Mouse (Mus musculus): ENCODE data around the gene Fam196a. TPM values are rescaled to one million over a fixed set of nuclear protein-coding genes. Genes with fewer than 3 reads are reported as not detected.

The Fam196a gene
- total RNA-seq (2014; fragmentation: Nextera tagmentation) (not detected in 2 replicates), total RNA-seq (2017) (0.22 TPM in 1 of 2 replicates, not detected in the other)

DNA sequence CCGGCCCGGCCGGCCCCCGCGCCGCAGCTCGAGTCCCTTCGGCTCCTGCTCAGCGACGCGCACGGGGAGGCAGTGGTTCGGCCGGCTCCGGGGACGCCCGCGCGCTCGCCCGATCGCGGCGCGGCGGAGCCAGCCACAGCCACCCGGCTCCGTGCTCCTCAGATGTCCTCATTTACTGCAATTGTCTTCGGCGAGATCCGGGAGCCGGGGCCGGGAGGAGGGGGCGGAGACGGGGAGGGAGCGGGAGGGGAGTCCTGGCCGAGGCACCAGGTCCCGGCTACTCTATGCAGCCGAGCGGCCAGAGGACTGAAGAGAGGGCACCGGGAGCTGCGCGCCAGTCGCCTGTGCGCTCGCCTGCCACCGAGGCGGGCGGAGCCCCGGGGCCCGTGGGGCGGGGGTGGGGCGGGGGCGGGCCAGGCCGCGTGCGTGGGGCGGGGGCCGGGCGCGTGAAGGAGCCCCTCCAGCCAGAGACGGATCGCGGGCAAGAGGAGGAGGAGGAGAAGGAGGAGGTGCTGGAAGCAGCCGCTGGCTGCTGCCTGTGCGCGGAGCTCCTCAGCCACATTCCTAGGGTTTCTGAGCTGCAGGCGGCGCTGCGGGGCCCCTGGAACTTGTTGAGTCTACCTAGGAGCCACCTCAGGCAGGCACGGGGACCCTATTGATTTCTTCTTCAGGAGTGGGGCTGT is at the start of gene Fam196a:
Gene Fam196a, minus strand, starts transcription at position 504 of the 683 bp plus-strand sequence.
- ATAC-seq (replicated peaks; ENCODE audit: poor library complexity, severe bottlenecking) = no peak; the same call in 1 of the 2 replicates

DNA sequence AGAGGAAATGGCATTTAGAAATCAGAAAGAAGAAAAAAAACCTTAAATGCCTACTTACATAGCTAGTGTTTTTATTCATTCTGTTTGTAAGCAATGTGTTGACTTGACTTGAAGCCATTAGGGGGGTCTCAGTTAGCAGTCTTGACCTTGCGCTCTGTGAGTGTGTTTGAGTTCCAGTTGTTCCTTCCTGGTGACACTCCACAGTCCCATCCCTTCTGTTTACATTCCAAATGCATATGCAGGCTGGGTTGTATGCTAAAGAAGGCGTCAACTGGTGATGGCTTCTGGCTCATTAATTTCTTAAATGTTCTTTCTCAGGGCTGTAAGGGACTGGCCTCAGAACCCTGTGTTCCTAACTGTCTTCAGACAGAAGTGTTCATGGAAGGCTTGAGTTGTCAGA is 23.4 kb upstream of the Fam196a start:
- no peak for ATAC-seq (replicated peaks; ENCODE audit: poor library complexity, severe bottlenecking)

DNA sequence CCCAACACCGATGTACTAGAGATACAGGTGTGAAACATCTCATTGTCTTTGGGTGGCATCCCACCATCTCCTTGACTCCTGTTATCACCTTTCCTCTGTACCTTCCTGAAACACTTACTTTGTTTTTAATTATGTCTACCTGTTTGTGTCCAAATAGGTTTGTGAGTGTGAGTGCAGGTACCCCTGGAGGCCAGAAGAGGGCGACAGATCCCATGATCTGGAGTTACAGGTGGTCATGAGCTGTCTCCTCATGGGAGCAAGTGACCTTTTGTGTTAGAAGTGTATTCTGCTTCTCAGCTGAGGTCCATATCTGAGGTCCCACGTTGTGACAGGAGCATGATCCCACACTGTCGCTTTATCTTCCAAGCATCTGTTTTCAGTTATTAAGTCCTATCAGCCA is 22.6 kb upstream of the Fam196a start:
- ATAC-seq (replicated peaks; ENCODE audit: poor library complexity, severe bottlenecking) = peak; percentile 40; the same call in 1 of the 2 replicates

DNA sequence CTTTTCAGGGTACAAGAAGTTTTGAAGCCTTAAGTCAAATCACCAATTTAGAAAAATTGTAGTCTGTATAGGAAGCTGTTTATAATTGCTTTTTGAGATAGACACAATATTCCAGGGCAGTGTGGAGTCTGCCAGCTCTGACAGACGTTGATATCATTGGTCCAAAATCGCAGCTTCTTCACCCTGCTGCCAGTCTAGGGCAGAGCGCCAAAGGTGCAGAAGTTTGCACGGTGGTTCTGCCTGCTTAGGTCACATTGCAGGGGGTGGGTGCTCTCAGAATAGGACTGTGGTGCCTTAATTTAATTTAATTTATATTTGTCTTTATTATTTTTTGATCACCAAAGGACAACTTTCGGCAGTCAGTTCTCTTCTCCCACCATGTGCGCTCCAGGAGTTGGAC is 20.9 kb upstream of the Fam196a start:
- ATAC-seq (replicated peaks; ENCODE audit: poor library complexity, severe bottlenecking) = no peak

DNA sequence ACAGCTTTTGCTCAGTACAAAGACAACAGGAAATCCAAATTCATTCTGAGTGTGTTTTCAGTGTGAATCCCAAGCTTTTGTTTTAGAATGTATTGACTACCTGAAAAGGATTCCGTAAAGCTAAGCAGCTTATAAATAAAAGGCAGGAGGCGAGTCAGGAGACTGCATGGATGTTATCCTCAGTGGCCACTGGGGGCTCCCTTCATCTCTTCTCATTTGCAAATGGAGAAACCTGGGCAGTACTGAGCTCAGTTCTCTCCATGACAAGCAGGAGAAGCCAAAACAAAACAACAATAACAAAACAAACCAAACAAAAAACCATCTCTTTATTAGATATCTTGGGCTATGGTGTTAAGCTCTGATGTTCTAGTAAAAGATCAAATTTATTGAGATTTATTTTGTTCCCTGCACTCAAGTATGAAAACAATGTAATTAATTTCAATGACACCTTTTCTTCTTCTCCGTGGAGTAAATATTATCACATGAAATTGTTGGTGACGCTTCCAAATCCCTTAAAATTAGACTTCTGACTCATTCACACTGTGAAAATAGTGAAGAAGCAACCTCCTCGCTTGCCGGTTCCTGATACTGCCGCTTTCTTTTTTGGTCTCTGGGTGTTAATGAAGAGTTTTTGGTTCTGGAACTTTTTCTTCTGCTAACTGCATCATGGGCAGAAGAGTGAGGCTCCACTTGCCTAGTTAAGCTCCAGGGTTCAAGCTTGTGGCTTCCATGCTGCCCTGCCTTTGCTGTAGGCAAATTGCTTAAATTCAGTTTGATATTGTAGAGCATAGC is 7.9 kb upstream of the Fam196a start:
- ATAC-seq (replicated peaks; ENCODE audit: poor library complexity, severe bottlenecking) = no peak

DNA sequence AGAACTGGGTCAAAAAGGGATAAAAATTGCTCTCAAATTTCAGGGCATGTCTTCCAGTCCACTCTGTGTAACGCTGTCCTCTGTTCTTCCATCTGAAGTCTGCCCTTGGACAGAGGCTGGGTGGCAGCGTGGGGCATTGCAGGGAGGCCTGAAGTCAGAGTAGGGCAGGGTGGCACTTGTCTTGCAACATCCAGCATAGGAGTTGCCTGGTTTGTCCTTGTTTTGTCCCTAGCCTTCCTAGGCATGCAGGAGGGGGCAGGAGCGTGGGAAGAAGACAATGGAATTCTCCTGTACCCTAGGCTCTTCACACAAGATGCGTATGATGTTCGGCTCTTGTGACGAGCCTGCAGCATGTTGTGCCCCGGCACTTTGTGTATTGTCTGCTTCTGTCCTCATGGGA is 5.5 kb upstream of the Fam196a start:
- ATAC-seq (replicated peaks; ENCODE audit: poor library complexity, severe bottlenecking) = no peak

DNA sequence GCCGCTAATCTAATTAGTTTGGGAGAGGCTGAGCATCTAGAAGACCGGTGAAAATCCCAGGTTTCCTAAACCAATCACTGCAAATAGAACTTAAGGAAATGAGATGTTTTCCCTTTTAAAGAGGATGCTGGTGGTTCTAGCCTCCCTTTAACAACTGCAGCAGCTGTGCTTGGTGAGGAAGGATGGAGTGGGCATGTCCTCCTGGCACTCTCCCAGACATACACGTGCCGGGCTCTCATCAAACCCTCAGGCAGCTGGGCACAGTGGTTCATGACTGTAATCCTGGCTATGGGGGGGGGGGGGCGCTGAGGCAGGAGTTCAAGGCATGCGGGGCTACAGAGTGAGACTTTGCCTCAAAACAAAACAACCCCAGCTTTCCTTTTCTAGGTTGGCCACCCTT is 4.8 kb upstream of the Fam196a start:
- no peak for ATAC-seq (replicated peaks; ENCODE audit: poor library complexity, severe bottlenecking)

DNA sequence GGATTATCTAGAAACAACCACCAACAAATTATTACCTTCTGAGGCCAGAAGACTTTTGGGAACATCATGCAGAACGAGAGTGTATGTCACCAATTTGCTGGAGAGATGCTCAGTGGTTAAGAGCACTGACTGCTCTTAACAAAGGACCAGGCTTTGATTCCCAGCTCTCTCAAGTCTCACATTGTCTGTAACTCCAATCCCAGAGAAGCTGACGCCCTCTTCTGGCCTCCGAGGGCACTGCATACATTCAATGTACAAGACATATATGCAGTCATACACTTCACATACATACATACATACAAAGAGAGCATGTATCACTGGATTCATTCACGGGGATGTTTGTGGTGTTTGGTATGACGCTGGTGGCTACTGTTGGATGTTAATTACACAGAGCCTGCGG is 3.7 kb upstream of the Fam196a start:
- ATAC-seq (replicated peaks; ENCODE audit: poor library complexity, severe bottlenecking) = no peak

DNA sequence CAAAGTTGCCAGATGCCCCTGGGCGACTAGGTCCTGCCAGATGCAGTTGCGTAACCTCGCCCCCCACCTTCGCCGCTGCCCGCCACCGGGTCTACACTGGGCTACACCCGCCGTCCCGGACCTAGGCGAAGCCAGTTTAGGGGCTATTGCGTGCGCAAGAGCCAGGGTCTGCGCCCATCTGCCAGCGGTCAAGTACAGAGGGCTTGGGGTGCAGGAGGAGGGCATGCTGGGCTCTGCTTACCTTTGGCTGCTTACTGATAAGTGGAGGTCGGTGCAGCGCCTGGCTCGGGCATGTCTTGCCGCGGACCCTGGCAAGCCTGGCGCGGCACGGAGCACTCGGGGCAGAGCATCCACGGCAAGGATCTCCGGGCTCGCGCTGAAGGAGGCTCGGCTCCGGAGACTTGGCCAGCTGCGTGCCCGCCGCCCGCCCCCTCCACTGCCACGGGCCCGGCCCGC is 731 bp downstream of the Fam196a start:
- peak; percentile 45 for ATAC-seq (replicated peaks; ENCODE audit: poor library complexity, severe bottlenecking)

DNA sequence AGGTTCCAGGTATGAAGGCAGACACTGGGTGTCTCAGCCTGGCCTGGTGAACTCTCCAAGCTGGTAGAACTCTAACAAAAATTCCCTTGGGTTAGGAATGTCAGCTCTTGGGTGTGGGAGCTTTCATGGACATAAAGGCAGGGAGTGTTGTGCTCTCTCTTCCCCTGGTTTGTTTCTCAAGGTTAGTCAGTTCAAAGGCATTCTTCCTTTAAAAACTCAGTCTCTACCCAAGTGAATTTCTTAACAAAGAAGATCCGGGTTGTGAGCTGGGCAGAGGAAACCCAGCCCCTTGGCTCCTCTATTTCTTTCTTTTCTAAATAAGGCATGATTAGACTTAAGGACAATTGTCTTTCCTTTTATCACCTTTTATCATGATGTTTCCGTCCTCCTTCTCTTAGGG is 6.3 kb downstream of the Fam196a start:
- no peak for ATAC-seq (replicated peaks; ENCODE audit: poor library complexity, severe bottlenecking)

DNA sequence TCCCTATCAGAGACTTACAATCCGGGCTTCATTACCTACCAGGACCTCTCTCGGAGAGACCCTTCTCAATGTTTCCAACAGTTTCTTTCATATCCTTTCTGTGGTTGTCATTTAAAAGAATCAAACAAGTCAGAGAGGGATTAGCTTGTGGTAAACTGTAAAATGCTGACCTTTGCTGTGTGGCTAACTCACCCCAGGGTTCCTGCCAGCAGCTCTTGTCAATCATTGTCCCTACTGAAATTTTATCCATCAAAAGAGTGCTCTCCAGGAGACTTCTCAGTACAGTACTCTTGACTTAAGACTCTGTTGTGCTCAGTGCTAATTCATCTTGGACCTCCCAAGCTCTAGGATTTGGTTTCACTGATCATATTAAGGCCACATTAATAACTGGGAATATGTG is 36.2 kb downstream of the Fam196a start:
- no peak for ATAC-seq (replicated peaks; ENCODE audit: poor library complexity, severe bottlenecking)

DNA sequence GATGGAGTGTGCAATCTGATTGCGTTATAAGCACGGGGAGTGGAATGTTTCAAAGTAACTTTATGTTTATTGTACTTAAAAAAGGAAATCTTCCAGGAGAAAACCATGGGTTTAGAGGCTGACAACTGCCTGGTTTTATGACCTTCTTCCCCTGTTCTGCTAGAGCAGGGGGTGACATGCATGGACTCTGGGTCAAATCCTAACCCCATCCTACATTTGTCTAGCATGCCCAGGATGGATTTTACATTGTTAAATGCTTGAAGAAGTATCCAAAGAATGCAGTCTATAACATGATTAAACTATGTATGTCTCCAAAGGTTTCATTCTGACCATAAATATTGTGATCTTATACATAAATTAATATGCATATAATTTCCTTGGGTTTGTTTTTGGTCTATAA is 38.8 kb downstream of the Fam196a start:
- no peak for ATAC-seq (replicated peaks; ENCODE audit: poor library complexity, severe bottlenecking)

DNA sequence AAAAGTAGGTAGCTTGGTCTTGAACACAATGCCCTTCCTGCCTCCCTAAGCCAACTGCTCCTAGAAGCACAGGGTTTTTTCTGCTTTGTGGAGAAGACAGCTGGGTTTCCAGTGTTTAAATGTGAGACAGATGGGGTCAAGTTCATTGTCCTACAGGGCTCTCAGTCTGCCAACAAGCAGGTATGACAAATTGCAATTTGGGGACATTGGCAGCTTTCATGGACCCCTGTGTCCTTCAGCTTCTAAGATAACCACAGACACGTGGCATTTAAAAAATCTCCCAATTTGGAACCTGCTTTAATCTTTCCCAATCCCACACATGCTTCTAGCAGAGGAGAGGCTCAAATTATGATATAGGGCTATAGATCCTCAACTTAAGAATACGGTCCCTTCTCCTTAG is 43.6 kb downstream of the Fam196a start:
- ATAC-seq (replicated peaks; ENCODE audit: poor library complexity, severe bottlenecking) = no peak

DNA sequence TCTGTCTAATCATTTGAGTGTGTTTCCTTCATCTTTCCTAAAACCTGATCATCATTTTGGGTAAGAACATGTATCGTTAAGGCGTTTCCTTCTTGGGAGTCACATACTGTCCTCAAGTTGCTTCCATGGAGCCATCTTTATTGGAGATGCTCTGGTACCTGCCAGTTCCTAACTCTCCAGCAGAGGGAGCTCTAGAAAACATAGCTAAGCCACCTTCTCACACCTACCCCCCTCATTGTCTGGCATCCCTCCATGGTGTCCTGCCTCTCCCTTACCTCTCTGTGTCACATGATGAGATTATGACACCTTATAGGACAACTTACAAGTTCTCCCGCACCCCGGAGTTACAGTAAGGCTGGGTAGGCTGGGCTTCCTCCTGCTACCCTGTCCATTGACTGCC is 45.3 kb downstream of the Fam196a start:
- peak; percentile 55 for ATAC-seq (replicated peaks; ENCODE audit: poor library complexity, severe bottlenecking)

DNA sequence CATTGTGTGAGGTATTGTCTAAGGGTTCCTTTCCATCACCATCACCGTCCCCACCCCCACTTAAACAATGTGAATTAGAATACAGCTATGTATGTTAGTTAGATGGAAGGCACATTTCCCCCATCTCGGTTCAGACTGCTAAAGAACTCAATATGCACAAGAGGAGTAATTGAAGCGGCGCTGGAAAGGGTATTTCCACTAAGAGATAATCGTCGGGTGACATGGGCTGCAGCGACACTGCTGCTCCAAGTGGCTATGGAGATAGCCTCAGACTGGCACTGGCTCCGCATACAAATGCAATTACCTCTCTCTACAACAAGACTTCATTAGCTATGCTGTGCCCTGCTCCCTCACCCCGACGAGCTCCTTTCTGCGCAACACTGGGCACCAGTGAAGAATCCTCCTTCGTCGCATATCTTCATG is 45.8 kb downstream of the Fam196a start:
- no peak for ATAC-seq (replicated peaks; ENCODE audit: poor library complexity, severe bottlenecking)

DNA sequence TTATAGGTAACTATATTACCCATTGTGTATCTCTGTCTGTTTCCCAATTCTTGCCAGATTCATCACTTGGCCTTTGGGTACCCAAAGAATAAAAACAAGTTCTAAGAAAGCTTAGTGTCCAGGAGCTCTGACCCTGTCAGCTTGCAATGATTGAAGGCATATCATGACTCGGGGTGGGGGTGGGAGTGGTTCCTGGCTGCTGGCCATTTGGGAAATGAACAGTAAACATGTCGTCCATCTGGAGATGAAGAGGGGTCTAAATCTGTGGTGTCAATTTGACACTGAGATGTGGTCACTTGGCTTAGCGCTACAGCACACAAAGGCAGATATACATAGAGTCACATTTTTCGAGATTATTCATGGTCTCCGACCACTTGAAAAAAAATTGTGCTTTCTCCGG is 54.7 kb downstream of the Fam196a start:
- ATAC-seq (replicated peaks; ENCODE audit: poor library complexity, severe bottlenecking) = no peak

DNA sequence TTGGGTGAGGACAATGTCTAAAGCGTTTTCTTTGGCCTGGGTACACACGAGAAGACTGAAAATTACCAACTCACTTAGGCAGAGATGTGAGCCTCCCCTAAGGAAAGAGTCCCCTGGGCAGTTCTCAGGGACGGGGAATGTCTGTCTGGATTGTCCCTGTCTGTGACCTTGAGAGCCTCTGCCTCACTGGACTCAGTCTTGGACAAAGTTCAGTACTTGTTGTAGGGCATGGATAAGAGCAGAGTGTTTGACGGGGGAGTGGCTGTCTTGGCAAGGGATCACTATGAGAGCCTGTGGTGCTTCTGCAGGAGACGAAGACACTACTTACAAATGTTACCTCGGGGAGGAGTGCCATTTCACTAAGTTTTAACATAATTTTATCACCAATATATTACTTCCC is 57.8 kb downstream of the Fam196a start:
- ATAC-seq (replicated peaks; ENCODE audit: poor library complexity, severe bottlenecking) = no peak

DNA sequence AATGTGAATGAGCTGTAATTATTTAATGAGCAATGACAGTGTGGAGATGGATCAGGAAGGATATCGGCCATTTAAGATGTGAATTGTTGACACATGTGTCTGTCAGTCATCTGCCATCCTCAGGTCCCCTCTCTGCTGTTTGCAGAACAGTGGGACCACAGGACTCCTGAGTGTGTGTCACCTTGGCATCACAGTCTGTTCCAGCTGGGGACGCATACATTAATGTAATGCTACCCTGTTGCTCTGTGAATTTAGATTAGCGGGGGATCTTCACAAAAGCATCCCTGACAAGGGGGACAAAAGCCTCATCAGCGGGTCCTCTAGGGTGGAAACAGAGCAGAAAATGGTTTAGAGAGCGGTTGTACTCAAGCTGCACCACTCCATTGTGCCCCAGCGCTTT is 59.2 kb downstream of the Fam196a start:
- no peak for ATAC-seq (replicated peaks; ENCODE audit: poor library complexity, severe bottlenecking)

DNA sequence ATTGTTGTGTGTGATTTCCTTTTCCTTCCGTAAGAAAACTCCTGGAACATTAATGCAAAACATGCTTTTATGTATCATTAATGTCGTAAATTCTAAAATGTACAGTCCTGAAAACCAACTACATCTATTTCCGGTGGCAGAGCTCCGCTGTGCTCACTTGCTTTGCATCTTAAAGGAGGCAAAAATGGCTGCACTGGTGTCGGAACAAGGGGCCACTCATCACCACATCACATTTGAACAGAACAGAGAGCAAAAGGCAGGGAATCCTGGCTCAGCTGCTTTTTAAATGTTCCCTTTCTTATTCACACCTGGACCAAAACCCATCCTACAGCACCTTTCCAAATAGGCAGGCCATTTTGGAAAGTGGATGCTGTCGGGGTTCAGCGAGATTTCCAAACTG is 65.2 kb downstream of the Fam196a start:
- no peak for ATAC-seq (replicated peaks; ENCODE audit: poor library complexity, severe bottlenecking)

DNA sequence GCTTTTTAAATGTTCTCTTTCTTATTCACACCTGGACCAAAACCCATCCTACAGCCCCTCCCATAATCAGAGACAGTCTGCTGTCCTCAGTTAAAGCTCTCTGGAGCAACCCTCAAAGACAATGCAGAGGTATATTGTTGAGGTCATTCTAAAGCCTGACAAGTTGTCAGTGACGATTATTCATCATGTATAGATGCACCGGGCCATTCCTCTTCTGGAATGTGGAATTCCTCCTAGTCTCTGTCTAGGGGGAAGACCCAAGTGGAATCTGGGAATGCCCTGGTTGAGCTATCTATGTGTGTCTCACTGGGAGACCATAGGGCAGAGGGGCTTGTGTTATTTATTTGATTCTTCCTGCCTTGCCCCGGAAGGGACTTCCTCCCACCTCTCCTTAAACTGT is 65.7 kb downstream of the Fam196a start:
- no peak for ATAC-seq (replicated peaks; ENCODE audit: poor library complexity, severe bottlenecking)

DNA sequence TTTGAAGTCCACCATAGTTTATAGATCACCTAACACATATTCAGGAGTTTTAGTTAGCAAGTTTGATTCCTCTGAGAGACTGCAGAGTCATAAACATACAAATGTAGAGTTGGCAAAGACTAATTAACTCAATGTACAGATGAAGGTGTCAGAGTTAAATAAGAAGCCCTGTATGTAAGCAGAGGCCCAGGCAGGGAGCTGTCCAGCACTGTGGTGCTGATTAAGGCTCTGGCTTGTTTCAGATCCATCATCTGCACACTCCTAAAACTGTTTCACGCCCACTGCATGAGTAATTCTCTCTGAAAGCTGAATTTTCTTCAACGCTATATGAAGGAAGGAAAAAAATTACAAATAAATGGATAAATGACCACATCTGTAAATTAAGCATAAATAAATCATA is 74.1 kb downstream of the Fam196a start:
- ATAC-seq (replicated peaks; ENCODE audit: poor library complexity, severe bottlenecking) = peak; percentile 46; the same call in 1 of the 2 replicates

DNA sequence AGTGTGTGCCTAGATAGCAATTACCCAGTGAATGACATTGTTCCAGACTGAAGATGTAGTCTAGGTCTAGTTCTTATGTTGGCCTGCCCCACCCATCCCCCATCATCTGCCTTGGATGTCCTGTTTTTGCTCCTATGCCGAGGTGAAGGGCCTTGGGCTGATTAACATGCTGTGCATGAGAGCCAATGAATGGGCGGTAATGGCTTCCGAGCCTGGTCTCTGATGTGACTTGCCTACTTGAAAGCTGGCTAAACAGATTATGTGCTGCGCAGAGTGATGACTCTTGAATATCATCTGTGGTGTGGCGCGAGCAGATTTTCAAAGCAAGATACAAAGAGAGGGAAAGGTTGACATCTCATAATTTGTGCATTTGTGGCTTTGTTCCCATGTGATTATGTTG is 76.2 kb downstream of the Fam196a start:
- no peak for ATAC-seq (replicated peaks; ENCODE audit: poor library complexity, severe bottlenecking)

Measured in granulocyte monocyte progenitor cell, adult 5-6 weeks (primary cell).